Mouse (Mus musculus) leukemia stem cell, adult 10-12 weeks (primary cell): ENCODE data around the gene Zfp182. TPM values are rescaled to one million over a fixed set of nuclear protein-coding genes. Genes with fewer than 3 reads are reported as not detected.

ENCODE experiments used
- polyA plus RNA-seq: library from polyadenylated mRNA; stranded (reverse); fragments of >175 nt; gene quantifications from 2 replicates; pipeline ENCODE4 v1.2.3, GENCODE M21; 2012; ENCODE audit warnings: low replicate concordance

Zfp182 gene
- polyA plus RNA-seq, result 0.18 TPM in 1 of 2 replicates, not detected in the other

GRCm38 (mm10) chrX:21061866-21062543, at the start of gene Zfp182:
Gene Zfp182 (minus strand): TSS chrX:21062316.

GRCm38 (mm10) chrX:21088983-21089866, 27.1 kb upstream of the Zfp182 start, which contains the start of gene Zfp300:
Gene Zfp300 (minus strand): TSS chrX:21089527.

GRCm38 (mm10) chrX:21068106-21068505, 6.0 kb upstream of the Zfp182 start, which contains the start of gene Spaca5:
Gene Spaca5 (plus strand): TSS chrX:21068406.

Other genes starting within 250 kb of the Zfp182 start
- 4.3 TPM in 1 of 2 replicates, not detected in the other for gene Timp1, start 192.2 kb downstream of the Zfp182 start, polyA plus RNA-seq
- gene Syn1, start 141.3 kb downstream of the Zfp182 start, polyA plus RNA-seq, result 1.5 and 3.4 TPM in 2 replicates
- gene Cfp, start 130.8 kb downstream of the Zfp182 start, polyA plus RNA-seq, result 134 and 165 TPM in 2 replicates
- 8.6 and 17.5 TPM in 2 replicates for gene Elk1, start 111.7 kb downstream of the Zfp182 start, polyA plus RNA-seq
- gene Uxt, start 100.3 kb downstream of the Zfp182 start, polyA plus RNA-seq, result 6.5 and 14.1 TPM in 2 replicates
- not detected in 2 replicates for gene Spaca5, start 6.1 kb upstream of the Zfp182 start, polyA plus RNA-seq
- not detected in 2 replicates for gene Zfp300, start 27.2 kb upstream of the Zfp182 start, polyA plus RNA-seq
- not detected in 2 replicates for gene Ssxa1, start 53.5 kb upstream of the Zfp182 start, polyA plus RNA-seq
- gene Gm21876, start 113.3 kb upstream of the Zfp182 start, polyA plus RNA-seq, result not detected in 2 replicates